Mouse (Mus musculus) MEL (cell line): ENCODE measurements around the gene Arl15.

Source experiments
- POLR2A ChIP-seq, 2 experiments: IDR thresholded peaks; 2 replicates each; pipeline ENCODE4 v1.6.1; 2011 to 2012; ENCODE audit warnings: low read length in 2 of 2, mild to moderate bottlenecking in 2 of 2, control low read depth in 1 of 2, improper control_type of control experiment in 1 of 2, low read depth in 1 of 2, moderate library complexity in 1 of 2; ENCODE audit not compliant: control insufficient read depth in 1 of 2, insufficient read depth in 1 of 2, poor library complexity in 1 of 2
- SMC3 ChIP-seq: IDR thresholded peaks from 2 replicates; pipeline ENCODE4 v1.6.1; 2011; ENCODE audit warnings: low read depth, low read length, improper control_type of control experiment
- USF1 ChIP-seq: IDR thresholded peaks from 2 replicates; pipeline ENCODE4 v1.6.1; 2014; ENCODE audit warnings: low read depth, mild to moderate bottlenecking, inconsistent platforms, low read length, improper control_type of control experiment, moderate library complexity

- TF ChIP-seq USF1 (no peak), POLR2A (IDR thresholded peaks at IDR 0.05; ENCODE audit: control insufficient read depth in 1 of 2, insufficient read depth in 1 of 2, low read depth in 1 of 2, low read length in 2 of 2, poor library complexity in 1 of 2) (no peak), SMC3 (no peak)
Observed at GRCm38 (mm10) chr13:114009786-114010185, 215.5 kb downstream of the Arl15 start.
